Mouse (Mus musculus) frontal cortex, postnatal 14 days (tissue): ENCODE results near the gene Cfhr1.

Source experiments
- DNase-seq, 2 experiments: peaks; one replicate each; pipeline ENCODE4 v3.0.0; 2022; ENCODE audit warnings: low spot score in 2 of 2

Gene Cfhr1

DNA sequence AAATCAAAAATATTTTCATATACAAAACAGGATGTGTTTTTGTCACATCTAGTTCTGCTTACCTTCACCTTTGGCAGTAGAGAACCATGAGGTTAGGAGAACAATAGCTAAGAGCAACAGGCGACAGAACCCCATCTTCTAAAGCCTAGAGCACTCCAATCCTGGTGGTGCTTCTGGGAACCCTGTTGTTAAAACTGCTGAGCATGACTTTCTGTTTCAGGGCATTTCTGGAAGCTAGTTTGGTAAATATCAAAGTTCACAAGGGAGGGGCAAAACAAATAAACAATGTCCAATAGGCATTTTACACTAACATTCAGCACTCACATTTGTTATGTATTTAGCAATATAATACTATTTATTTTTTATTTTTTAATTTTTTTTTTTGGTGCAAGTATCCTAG is at the start of gene Cfhr1:
TSS of gene Cfhr1 (minus strand) at position 249 of the 400 bp plus-strand sequence.
- no peak for DNase-seq

- no peak for DNase-seq
Measured at GRCm38 (mm10) chr1:139551311-139551710, 8.8 kb downstream of the Cfhr1 start.

DNA sequence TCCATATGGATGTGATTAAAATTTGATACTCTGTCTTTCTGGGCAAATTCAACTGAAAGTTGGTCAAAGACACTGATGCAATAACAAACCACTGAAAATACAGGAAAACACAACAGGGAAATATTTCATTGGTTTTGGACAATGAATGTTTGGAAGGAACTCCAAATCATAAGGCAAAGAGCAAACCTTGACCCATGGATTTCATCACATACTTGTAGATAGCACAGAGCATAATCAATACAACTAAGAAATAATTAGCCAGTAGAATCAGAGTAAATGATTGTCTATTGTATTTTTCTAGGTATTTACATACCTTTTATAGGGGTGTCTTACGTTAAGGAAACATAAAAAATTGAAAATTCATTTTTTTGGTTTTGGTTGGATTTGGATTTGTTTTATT is 11.5 kb downstream of the Cfhr1 start:
- no peak for DNase-seq

- no peak for DNase-seq
Measured at GRCm38 (mm10) chr1:139514556-139514955, 45.5 kb downstream of the Cfhr1 start.

GRCm38 (mm10) chr1:139501258-139501752 is 58.8 kb downstream of the Cfhr1 start, which contains the start of gene F13b:
TSS of gene F13b (plus strand) at chr1:139501702.
- DNase-seq = no peak

GRCm38 (mm10) chr1:139499751-139500150 is 60.3 kb downstream of the Cfhr1 start:
- no peak for DNase-seq
